Mouse (Mus musculus): ENCODE results near the gene Tulp2.

The Tulp2 gene

DNA sequence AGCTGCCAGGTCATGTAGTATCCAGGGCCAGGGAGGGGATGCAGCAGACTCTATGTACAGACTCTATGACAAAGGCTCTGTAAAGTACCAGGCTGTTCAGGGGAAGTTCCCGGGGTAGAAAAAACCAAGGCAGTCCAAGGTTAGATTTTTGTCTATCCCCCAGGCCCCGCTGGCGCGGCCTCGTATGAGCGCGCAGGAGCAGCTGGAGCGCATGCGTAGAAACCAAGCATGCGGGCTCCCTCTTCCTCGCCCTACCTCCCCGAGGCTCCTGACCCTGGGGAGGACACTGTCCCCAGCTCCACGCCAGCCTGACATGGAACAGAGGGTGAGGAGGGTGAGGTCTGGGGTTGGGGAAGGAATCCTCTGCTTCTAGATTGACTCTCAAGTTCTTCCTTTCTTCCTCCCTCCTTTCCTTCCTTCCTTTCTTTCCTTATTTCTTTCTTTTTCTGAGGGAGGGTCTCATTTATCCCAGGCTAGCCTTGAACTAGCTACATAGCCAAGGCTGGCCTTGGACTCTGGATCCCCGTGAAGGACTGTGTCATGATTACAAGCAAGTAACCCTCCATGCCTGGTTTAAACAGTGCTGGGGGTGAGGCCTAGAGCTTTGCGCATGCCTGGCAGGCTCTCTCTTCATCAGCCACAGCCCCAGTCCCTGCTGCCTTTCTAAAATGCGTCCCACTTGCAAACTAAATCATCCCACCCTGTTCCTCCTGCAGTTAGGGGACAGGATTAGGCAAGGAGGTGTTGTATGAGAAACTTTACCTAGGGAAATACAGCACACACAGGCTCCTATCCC lies 68.2 kb downstream of the Tulp2 start:
- TF ChIP-seq GATA4 (IDR thresholded peaks at IDR 0.05; ENCODE audit: insufficient replicate concordance, low read length): no peak

DNA sequence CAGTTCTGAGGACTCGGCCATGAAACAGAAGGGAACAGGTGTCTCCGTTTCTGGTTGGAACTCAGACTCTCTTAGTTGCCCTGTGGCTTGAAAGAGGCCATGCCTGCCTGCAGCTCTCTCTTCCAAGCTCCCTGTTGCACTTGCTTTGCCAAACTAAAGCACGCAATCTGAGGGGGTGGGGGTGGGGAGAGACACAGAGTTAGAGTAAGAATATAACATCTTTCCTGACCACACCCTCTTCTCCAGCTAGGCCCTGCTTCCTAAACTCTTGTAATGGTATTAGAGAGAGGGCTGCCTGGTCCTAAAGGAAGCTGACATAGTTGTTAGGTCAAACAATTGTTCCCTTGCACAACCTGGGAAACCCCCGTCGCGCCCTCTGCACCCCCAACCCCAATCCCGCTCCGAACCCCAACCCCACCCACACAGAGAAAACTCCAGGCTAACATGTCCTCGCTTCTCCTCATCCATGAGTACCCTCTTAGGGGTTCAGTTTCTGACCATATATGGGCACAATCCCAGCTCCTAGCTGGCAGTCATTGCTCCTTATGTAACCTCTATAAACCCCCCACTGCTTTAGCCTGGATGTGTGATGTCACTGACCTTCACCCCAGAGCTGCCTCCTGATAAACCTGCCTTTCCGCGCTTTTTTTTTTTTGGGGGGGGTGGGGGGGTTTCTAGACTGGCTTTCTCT lies 69.3 kb downstream of the Tulp2 start:
- no peak for TF ChIP-seq GATA4 (IDR thresholded peaks at IDR 0.05; ENCODE audit: insufficient replicate concordance, low read length)

DNA sequence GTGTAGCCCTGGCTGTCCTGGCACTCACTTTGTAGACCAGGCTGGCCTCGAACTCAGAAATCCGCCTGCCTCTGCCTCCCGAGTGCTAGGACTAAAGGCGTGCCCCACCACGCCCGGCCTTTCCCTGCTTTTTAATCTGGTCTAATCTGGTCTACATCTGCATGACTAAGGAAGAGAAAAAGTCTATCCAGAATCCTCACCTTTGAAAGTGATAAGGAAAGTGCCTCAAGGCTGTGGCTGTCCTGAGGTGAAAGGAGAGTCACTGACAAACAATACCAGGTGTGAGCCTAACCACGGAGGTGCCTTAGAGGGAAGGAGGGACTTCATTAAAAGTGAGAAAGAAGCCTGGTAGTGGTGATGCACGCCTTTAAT lies 69.8 kb downstream of the Tulp2 start:
- no peak for TF ChIP-seq GATA4 (IDR thresholded peaks at IDR 0.05; ENCODE audit: insufficient replicate concordance, low read length)

DNA sequence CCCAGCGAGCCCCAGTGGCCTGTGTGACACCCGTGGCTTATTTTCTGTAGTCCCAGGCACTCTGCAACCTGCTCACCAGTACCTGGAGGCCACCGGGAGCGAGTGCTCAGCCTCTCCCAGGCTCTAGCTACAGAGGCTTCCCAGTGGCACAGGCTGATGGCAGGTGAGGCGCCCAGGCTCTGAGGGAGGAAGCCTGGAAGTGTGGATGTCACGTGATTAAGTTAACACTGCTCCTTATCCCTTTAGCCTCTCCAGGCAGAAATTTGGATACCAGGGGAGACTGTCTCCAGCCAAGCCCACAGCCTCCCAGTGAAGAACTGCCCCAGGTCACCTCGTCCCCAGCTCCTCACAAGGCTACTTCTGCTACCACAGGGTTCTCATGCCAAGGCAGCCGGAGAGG lies 71.8 kb downstream of the Tulp2 start:
- no peak for TF ChIP-seq GATA4 (IDR thresholded peaks at IDR 0.05; ENCODE audit: insufficient replicate concordance, low read length)

- TF ChIP-seq GATA4 (IDR thresholded peaks at IDR 0.05; ENCODE audit: insufficient replicate concordance, low read length): no peak
Observed at GRCm38 (mm10) chr7:45553990-45554389, 72.3 kb downstream of the Tulp2 start.

DNA sequence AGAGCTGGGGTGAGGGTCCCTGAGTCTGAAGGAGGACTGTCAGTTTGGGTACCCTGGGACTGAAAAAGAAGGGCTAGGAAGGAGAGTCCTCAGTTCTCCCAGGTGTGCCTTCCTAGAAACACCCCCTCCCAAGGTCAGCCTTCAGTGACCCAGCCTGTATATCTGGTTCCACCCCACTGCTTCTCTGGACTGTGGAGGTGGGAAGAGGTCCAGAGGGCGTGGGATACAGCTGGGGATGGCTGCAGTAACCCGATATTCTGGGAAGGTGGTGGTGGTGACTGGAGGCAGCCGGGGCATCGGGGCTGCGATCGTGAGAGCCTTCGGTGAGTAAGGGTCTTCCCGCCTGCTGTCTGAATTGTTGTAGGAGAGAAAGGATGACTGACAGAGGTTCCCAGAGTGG lies 73.1 kb downstream of the Tulp2 start, which contains the start of gene Hsd17b14:
Hsd17b14 (plus strand) TSS at position 150 of the 400 bp plus-strand sequence.
- TF ChIP-seq GATA4 (IDR thresholded peaks at IDR 0.05; ENCODE audit: insufficient replicate concordance, low read length): no peak

GRCm38 (mm10) chr7:45555787-45556186 lies 74.1 kb downstream of the Tulp2 start:
- no peak for TF ChIP-seq GATA4 (IDR thresholded peaks at IDR 0.05; ENCODE audit: insufficient replicate concordance, low read length)

DNA sequence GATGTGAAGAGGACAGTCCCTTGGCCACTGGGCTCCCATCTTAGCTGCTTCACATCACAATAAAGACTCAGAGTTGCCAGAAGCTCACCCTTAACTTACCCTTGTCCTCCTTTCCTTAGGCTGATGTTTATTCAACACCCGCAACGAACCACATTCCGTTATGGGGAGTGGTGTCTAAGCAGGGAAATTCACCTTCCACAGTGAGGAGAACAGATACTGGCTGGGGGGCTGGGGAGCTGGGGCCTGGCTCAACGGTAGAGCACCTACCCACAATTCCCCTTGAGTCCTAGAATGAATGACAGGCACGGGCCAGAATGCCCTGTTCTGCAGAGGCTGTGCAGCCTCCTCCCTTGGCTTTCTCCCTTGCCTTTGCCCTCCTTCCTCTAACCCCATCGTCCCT lies 77.2 kb downstream of the Tulp2 start:
- TF ChIP-seq GATA4 (IDR thresholded peaks at IDR 0.05; ENCODE audit: insufficient replicate concordance, low read length): no peak

GRCm38 (mm10) chr7:45560241-45560640 lies 78.6 kb downstream of the Tulp2 start:
- no peak for TF ChIP-seq GATA4 (IDR thresholded peaks at IDR 0.05; ENCODE audit: insufficient replicate concordance, low read length)

- TF ChIP-seq GATA4 (IDR thresholded peaks at IDR 0.05; ENCODE audit: insufficient replicate concordance, low read length): no peak
Observed at GRCm38 (mm10) chr7:45560843-45561623, 79.4 kb downstream of the Tulp2 start.

DNA sequence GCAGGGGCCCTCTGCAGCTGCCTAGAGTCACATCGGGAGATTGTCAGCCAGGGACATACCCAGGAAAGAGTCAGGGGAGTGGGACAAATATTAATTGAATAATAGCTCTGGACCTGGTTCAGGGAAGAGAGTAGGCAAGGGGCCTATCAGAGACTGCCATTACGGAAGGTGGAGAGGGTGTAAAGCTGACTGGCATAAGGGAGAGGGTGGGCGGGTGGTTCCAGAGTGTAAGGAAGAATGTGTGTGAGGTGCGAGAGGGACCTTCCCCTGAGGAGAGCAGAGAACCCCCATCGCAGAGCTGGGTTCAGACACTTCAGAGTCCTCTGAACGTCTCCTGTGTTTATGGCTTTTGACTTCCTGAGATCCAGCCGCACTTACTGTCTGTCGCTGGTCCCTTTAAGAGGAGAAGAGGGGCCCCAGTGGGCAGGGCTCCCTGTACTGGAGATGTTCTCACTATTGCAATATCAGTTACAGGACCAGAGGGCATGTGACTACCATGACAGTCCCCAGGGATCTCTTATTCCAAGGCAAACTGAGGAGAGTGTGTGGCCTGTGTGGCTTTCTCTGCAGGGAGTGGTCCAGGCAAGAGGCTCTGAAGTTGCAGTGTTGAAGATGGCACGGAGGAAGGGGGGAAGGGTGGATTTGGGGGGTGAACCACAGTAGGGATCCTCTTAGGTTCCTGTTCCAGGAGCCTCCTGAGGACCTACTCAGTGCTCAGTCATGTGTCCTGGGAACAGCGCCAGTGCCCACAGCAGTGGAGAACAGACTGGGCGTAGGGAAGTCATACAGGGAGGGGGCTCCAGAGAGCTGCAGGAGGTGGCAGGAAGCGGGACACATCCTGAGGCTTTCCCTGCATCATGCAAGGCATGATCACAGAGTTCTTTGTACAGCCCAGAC lies 80.2 kb downstream of the Tulp2 start:
- TF ChIP-seq GATA4 (IDR thresholded peaks at IDR 0.05; ENCODE audit: insufficient replicate concordance, low read length): no peak

- TF ChIP-seq GATA4 (IDR thresholded peaks at IDR 0.05; ENCODE audit: insufficient replicate concordance, low read length): no peak
Observed at GRCm38 (mm10) chr7:45564811-45565210, 83.1 kb downstream of the Tulp2 start.

DNA sequence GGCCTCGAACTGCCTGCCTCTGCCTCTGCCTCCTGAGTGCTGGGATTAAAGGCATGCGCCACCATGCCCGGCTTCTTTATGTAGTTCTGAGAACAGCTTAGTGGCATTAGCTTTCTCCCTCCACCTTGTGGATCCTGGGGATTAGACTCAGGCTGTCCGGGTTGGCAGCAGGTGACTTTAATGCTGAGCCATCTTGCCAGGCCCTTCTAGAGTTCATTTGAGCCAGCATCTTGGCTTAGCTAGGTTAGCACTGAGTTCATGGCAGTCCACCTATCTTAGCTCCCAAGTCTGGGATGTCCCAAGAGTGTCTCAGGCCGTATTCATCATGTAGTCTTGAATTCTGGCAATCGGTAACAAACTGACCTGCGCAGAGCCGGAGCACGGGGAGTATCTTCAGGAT lies 83.8 kb downstream of the Tulp2 start:
- TF ChIP-seq GATA4 (IDR thresholded peaks at IDR 0.05; ENCODE audit: insufficient replicate concordance, low read length): no peak

- TF ChIP-seq GATA4 (IDR thresholded peaks at IDR 0.05; ENCODE audit: insufficient replicate concordance, low read length): no peak
Observed at GRCm38 (mm10) chr7:45567112-45567779, 85.6 kb downstream of the Tulp2 start.

Data from liver, adult (tissue).